Mouse (Mus musculus) neutrophil, adult 5-6 weeks (primary cell): ENCODE measurements around the gene Cntd1. TPM values are rescaled to one million over a fixed set of nuclear protein-coding genes. Genes with fewer than 3 reads are reported as not detected.

Source experiments
- ATAC-seq: fragments of 151-379, 151-347 bp; 2 replicates; pipeline ENCODE4 v1.8.0; 2017; ENCODE audit warnings: mild to moderate bottlenecking, moderate TSS enrichment; ENCODE audit not compliant: insufficient number of reproducible peaks, poor library complexity, low FRiP score, severe bottlenecking; ENCODE audit errors: extremely low read depth
- total RNA-seq: library from RNA; stranded (forward); fragments of 200-1000 nt; gene quantifications from 2 replicates; pipeline ENCODE4 v1.2.3, GENCODE M21; 2017

Cntd1 gene
- total RNA-seq, 1 experiment from 2014 or later, result 0.81 TPM

DNA sequence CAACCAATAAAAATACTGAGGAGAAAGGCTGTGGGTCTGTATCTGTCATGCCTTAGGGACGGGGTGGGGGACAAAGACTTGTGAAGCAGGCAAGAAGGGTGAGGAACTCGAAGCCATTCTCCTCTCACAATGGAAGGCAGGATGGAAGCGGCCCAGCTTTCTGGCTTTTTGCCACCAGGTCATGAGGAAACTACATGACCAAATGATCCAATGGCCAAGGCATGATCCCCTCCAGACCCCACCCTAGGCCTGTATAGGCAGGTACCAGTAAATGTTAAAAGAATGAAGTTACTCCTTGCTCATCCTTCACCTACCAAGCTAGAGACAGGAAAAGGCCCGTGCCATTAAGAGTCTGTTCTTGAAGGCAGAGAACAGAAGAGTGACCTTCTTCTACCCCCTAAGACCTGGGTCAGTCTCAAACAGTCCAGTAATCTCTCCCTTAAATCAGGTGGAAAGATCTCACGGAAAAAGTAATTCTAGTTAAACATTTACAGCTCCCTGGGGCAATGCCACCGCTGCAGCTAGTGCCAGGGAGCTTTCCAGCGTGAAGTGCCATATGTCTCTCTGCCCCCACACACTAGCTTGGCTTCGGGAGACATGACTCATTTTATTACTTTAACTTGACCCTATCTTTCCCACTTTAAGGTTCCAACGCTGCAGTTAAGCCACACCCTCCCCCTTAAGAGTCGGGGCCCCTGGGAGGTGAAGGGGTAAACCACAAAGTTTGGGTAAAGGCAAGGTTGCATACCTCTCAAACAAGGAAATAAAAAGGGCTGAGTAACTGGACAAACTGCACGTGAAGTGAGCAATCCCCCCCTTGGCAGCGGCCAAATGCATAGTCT, 1.2 kb upstream of the Cntd1 start:
- ATAC-seq, result no peak

DNA sequence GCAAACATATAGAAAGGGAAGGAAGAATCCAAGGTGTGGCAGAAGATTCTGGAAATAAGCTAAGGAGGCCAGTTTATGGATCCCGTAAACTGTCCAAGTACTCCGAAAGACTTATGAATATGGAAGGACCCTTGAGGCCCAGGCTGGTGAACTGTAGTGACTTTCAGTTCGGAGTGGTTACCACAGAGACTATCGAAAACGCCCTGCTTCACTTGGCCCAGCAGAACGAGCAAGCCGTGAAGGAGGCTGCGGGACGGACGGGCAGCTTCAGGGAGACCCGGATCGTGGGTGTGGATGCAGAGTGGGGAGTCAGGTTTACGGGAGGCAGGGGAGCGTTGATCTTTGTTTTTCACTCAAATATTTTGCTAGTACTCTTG, 369 bp downstream of the Cntd1 start:
- no peak for ATAC-seq

DNA sequence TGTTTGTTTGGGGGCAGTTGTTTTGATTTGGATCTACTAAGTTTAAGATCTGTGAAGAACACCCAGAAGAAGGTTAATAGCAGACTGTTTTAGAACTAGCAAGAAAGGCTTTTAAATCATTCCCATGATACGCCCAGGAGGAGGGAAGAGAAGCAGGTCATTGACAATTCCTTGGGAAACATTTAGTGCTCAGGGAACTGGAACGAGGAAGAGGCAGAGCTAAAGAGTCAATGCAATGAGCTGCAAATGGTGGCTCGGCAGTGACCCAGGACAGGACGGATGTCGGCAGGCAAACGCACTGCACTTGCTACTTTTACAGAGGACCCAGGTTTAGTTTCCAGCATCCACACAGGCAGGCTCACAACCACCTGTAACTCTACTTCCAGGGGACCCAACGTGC, 2.0 kb downstream of the Cntd1 start:
- ATAC-seq, result no peak

DNA sequence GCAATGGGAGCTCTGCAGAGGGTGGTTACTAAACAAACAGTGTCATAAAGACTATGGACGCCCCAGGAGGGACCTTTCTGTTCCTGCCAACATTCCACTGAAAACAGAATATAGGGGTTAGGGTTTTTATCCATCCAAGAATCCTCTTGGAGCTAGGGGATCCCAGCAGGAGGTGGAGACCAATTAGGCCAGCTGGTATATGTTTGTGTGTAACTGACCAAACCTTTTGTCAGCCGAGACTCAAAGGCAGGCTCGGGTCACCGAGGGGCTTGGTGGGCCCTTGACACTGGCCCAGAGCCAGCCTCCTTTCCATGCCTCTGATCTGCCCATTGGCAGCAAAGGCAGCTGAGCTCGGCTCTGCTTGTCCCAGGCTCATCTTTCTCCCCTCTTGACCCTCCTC, 4.1 kb downstream of the Cntd1 start:
- ATAC-seq, result no peak

DNA sequence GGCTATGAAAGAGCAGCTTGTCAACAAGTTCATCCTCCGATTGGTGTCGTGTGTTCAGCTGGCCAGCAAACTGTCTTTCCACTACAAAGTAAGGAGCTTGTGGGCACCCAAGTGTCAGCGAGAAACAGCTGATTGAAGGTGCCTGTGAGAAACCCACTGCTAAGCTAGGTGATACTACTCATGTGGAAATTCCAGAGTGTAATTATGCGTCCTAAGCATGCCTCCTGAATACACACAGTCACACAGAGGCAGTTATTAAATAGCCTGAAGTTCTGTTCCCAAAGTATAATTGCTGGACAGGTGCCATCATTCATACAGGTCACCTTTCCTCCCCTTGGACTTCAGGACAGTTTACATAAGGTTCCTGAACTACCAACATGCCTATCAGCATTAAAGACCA, 5.0 kb downstream of the Cntd1 start:
- no peak for ATAC-seq

DNA sequence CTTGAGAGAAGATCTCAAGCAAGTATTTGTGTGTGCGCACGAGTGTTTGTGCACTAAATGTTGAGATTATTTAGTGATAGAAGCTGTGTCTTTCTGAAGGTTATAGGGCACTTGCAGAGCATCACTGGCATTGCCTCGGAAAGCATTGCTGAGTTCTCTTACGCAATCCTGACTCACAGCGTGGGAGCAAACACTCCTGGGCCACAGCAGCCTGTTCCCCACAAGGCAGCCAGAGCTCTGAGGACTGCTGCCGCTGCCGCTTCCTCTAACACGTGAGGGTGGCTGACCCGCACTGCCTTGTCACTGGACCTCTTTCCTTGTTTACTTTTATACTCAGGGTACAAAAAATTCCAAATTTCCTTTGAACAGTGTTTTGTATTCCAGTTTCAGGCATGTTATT, 8.5 kb downstream of the Cntd1 start:
- ATAC-seq, result peak; percentile 69

DNA sequence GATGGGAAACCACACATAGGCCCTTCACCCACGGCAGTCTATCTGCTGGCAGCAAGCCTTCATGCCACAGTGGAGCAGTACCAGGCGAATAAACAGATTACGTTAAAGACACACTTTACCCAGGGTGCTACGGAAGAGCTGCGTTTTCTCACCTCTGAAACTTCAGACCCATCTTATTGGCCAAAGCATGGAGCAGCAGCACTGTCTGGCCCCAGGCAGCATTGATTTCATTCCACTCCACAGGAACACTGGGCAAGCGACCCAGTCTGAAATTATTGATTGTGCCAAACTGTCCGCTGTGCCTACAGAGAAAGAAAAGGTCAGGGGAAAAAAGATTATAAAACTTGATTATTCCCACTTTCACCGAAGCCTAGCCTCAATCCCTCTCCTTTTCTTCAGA, 12.4 kb downstream of the Cntd1 start:
- ATAC-seq, result no peak

DNA sequence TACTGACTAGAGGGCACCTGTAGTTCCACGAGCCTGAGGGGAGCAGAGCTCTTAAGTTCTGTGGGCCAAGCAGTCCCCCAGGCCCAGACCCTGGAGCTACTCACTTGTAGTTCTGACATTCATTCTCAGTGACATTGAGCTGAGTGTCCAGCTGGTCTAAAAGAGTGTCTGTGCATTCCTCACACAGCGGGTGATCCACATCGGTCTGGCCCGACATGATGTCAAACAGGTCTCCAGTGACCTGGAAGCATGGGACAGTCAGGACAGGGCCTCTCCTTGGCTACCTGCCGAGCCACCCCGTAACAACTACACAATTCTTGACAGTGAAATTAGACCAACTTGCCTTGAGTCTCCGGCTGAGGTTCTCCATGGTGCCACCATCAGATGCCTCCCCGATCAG, 16.4 kb downstream of the Cntd1 start:
- ATAC-seq, result no peak

DNA sequence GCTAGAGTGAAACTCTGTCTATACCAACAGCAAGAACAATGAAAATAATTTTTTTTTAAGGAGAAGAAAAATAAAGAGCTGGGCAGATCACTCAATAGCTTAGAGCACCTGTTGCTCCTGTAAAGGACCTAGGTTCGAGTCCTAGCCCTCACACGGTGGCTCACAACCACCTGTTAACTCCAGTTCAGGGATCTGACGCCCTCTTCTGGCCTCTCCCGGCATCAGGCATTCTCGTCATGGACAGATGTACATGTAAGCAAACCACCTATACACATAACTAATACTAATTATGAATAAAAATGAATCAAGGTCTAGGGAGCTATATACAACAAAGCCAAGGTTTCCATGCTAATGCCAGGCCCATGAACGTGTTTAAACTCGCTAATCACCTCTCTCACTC, 22.1 kb downstream of the Cntd1 start:
- no peak for ATAC-seq

DNA sequence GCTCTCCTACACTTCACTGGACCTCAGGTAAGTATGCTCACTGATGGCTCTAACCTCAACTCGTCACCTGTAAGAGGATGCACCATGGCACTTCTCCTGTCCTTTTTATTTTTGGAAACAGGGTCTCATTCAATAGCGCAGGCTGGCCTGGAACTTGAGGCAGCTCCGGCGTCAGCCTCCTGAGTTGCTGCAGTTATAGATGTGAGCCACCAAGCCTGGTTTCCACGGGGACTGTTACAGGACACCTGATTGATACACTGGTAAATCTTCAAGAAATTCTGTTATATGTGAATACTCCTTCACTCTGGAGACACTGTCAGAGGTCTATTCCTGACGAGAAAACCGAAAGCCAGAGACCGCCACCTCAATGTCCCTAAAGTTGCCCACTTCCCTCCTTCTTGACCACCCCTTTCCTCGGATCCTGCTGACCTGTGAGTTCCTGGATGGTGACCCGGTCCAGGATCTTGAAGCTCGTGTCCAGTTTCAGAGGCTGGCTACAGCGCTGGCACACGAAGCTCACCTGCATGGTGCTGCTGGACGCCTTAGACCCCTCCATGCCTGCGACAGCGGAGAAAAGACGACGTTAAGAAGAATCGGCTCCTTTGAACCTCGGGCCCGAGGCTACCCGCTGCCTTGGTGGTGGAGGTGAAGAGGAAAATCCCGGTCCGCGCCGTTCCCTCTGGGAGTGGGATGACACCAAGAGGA, 22.6 kb downstream of the Cntd1 start:
- ATAC-seq, result no peak

DNA sequence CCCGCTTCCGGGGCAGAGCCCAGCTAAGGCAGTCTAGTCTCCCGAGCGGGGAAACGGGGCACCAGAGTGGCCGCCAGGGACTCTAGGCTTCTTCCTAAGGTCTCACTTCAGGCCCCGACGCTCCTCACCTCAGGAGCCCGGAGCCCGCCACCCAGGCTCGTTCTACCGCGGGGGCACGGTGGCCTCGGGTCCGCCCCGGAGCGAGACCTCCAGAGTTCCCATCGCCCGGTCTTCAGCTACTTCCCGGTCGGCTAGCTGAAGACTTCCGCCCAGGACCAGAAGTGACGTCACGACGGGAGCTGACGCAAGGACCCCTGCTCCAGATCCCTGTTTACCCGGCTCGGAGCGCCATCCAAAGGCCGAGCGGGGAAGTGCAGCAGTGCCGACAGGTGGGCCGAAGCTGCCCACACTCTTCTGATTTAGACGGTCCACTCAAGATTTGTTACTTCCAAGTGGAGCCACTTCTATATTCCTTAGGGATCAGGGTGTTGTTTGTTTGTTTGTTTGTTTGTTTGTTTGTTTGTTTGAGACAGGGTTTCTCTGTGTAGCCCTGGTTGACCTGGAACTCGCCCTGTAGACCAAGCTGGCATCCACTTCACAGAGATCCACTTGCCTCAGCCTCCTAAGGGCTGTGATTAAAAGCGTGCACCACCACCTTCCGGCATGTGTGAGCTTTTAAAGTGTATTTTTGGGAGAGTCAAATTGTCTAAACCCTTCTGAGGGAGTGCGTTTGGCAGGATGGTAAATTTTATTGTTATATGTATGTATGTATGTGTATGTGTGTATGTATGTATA, 23.4 kb downstream of the Cntd1 start, which contains the start of gene Becn1:
TSS of gene Becn1 (minus strand) at position 283 of the 795 bp plus-strand sequence.
- ATAC-seq, result peak; percentile 95

DNA sequence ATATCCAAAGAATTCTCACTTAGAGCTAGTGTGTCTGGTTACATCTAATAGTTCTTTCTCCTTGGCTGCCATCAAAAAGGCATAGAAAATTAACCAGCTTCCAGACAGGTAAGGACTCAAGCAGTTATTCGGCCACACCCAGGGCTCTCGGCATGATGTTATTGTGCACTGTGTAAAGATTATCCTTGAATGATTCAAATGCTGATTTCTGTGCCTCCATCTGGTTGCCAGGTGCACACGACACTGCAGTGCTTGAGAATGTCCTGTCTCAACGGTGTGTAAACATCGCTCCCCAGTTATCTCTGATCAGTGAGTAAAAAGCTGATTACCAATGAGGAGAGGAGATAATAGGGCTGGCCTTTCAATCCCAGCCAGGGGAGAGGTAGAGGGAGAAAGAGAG, 28.9 kb downstream of the Cntd1 start:
- ATAC-seq, result no peak

DNA sequence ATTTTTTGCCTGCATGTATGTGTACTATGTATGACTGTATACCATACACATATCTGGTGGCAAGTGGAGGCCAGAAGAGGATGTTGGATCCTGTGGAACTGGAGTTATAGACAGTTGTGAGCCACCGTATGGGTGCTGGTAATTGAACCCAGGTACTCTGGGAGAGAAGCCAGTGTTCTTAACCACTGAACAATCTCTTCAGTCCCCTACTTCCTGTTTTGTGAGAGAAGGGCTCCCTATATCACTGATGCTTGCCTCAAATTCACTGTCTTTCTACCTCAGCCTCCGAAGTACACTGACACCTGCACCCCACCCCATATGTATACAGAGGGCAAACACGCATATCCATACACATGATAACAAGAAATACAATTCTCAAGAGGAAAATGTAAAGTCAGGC, 32.3 kb downstream of the Cntd1 start:
- ATAC-seq, result no peak

DNA sequence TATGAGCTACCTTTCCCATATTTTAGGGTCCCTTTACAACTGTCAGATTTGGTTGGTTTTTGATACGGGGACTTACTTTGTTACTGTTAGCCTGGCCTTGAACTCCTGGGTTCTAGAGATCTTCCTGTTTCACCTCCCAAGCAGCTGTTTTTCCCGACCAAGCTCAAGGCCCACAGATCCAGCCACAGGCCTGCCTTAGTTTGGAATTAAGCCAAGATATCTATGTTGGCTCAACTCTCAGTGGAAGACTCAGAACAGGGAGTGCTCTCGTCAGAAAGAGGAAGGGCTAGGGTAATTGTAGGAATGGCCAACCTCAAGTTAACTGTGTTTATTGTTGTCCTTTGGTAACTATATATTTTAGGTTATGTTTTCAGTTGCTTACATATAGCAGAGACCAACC, 33.3 kb downstream of the Cntd1 start:
- no peak for ATAC-seq

DNA sequence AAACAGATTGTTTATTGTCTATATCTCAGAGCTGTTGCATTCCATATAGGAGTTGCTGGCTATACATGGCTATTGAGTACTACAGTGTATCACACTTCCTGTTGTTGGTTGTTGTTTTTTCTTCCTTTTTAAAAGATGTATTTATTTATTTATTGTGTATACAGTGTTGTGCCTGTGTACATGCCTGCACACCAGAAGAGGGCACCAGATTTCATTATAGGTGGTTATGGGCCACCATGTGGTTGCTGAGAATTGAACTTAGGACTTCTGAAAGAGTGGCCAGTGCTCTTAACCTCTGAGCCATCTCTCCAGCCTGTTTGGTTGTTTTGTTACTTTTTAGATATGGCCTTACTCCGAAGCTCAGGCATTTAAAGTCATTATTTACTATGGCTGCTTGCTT, 35.8 kb downstream of the Cntd1 start:
- no peak for ATAC-seq

DNA sequence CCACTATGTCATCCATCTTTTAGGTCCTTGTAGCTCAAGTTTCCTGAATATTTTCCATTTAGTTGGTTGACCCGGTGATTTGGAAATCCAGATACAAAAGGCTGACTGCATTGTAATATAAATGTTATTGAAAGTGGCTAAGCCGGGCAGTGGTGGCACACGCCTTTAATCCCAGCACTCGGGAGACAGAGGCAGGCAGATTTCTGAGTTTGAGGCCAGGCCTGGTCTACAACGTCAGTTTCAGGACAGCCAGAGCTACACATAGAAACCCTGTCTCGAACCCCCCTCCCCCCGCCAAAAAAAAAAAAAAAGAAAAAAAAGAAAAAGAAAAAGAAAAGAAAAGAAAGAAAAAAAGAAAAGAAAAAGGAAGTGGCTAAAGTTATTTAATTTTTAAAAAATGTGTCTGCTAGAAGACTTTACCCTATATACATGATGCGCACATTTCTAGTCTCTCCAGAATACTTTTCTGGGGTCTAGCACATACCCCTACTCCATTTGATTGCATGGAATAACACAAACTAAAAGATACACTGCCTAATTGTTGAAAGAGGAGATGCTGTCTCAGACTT, 36.4 kb downstream of the Cntd1 start:
- ATAC-seq, result no peak

DNA sequence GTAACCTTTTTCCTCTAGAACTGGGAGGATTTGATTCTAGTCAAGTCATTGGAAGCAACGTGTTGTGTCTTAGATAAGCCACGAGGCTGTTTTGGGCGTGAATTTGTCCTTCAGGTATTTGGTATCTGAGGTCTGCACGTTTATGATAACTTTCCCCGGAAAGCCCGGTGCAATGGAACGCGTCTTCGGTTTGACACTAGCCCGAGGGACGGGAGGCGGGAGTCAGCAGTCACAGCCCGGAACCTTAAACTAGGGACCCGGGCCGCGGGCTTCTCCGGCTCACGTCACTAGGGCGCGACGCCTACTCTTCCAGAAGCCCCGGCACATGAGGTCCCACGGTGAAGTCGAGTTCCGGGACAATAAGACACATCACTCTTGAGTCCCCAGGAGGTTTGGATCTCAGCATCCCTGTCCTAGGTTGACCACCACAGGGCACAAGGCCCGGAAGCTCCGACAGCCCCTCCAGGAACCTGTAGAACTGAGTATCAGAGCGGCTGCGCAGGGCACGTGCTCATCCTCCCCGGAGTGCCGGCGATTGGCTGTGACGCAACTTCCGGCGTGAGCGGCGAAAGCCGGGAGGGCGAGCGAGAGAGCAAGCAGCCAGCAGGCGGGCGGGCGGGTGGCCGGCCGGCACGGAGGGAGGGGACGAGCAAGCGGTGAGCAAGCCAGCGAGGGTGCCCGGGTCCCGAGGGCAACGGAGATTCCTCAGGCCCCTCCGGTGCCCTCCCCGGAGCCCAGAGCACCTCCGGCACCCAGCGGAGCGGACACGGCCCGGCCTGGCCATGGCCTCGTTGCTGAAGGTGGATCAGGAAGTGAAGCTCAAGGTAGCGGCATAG, 37.1 kb downstream of the Cntd1 start, which contains the start of gene Psme3:
TSS of gene Psme3 (plus strand) at position 549 of the 836 bp plus-strand sequence.
- peak; percentile 83 for ATAC-seq

DNA sequence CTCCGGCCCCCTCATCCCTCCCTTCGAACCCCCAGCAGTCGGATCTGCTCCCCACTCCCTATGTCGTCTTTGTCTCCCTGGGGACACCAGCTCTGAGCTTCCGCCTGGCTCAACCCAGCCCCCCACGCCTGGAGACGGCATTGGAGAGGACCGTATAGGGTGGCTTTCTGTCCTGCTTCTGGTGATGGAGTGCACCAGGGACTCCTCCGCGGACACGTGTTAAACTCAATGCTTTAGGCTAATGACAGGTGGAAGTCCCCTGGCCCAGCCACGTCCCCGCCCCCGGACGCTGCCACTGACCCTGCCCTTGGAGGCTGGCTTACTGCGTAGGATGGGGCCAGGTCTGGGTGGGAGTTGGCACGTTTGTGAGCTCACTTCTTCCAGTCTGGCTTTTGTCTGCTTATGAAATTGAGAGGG, 37.7 kb downstream of the Cntd1 start:
- 0 out of 2 replicates have a peak, but pooled peaks have one; percentile 5 for ATAC-seq
